Mouse (Mus musculus) intestine, embryonic 16.5 days (tissue): ENCODE data around the gene Fancd2. TPM values are rescaled to one million over a fixed set of nuclear protein-coding genes. Genes with fewer than 3 reads are reported as not detected.

Source experiments
- ATAC-seq: fragments of 200-750 bp; cut with Nextera tagmentation; 2 replicates; pipeline ENCODE4 v1.8.0; 2017; ENCODE audit warnings: moderate TSS enrichment, moderate library complexity
- H3K27ac ChIP-seq: fragments of 300-500 bp; sonication (generic); 2 replicates; pipeline ENCODE4 v1.5.1; 2014; ENCODE audit warnings: mild to moderate bottlenecking, low read length
- H3K27me3 ChIP-seq: fragments of 300-500 bp; sonication (generic); replicated peaks from 2 replicates; pipeline ENCODE4 v1.6.1; 2014; ENCODE audit warnings: low read length, control low read depth, mixed read lengths; ENCODE audit not compliant: control insufficient read depth, insufficient read depth
- H3K36me3 ChIP-seq: fragments of 300-500 bp; sonication (generic); 2 replicates; pipeline ENCODE4 v1.6.1; 2014; ENCODE audit warnings: low read length, control low read depth; ENCODE audit not compliant: control insufficient read depth, insufficient read depth
- H3K4me1 ChIP-seq: fragments of 300-500 bp; sonication (generic); 2 replicates; pipeline ENCODE4 v1.6.1; 2014; ENCODE audit warnings: low read length, control low read depth, mixed read lengths; ENCODE audit not compliant: control insufficient read depth, insufficient read depth
- H3K4me2 ChIP-seq: fragments of 300-500 bp; sonication (generic); 2 replicates; pipeline ENCODE4 v1.6.1; 2014; ENCODE audit warnings: low read depth, low read length, control low read depth
- H3K4me3 ChIP-seq: fragments of 300-500 bp; sonication (generic); 2 replicates; pipeline ENCODE4 v1.5.1; 2014; ENCODE audit warnings: mild to moderate bottlenecking, low read length
- H3K9ac ChIP-seq: fragments of 300-500 bp; sonication (generic); 2 replicates; pipeline ENCODE4 v1.6.1; 2014; ENCODE audit warnings: low read depth, low read length
- H3K9me3 ChIP-seq: fragments of 300-500 bp; sonication (generic); 2 replicates; pipeline ENCODE4 v1.6.1; 2016; ENCODE audit warnings: low read length, control low read depth; ENCODE audit not compliant: control insufficient read depth
- WGBS: fragments of 180-500 bp; shearing (Covaris S2); extraction: QIAGEN DNeasy Blood & Tissue Kit; methylation state at CpG from one replicate; pipeline ENCODE4 v1.1.7; 2014; 5-methylcytosine and 5-hydroxymethylcytosine counted together
- microRNA-seq: library from miRNA; unstranded; fragments of <30 nt; microRNA quantifications from one replicate; pipeline ENCODE4, GENCODE M21; 2016
- polyA plus RNA-seq: library from polyadenylated mRNA; unstranded; fragments of >200 nt; fragmentation: Nextera tagmentation; extraction: Ambion mirVana; gene quantifications from 2 replicates; pipeline ENCODE4 v1.2.1, GENCODE M21; 2015

The Fancd2 gene
- polyA plus RNA-seq, 1 experiment from 2014 or later, result 7.0 TPM

DNA sequence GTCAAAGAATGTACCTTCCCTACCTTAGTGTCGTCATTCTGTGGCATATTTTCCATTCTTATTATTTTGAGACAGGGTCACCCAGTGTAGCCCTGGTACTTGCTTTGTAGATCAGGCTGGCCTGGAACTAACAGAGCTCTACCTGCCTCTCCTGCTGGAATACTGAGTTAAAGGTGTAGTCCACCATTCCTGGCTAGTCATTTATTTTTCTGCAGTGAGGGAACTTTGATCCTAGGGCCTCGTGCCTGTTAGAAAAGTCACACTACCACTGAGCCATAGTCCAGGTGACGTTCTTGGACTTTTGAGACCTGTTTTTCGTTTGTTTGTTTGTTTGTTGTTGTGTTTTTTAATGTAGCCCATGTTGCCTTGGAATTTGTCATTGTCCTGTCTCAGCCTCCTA, 107.7 kb downstream of the Fancd2 start:
- H3K27ac ChIP-seq, result no peak overlapping the region; the same call in 1 of the 2 replicates
- H3K27me3 ChIP-seq, result no peaks in the 10 kb centered on the region
- WGBS, result 64% methylated on average over 4 of the region's 4 CpGs
- peak overlapping the region; percentile 67 for H3K4me2 ChIP-seq
- H3K9me3 ChIP-seq, result no peaks in the 10 kb centered on the region
- peak; percentile 41; the same call in 1 of the 2 replicates for ATAC-seq
- no peaks in the 10 kb centered on the region for H3K36me3 ChIP-seq
- no peaks in the 10 kb centered on the region for H3K4me1 ChIP-seq
- H3K9ac ChIP-seq, result 0 out of 2 replicates have a peak overlapping the region, but pooled peaks have one; percentile 76
- peak overlapping the region; percentile 63 for H3K4me3 ChIP-seq

DNA sequence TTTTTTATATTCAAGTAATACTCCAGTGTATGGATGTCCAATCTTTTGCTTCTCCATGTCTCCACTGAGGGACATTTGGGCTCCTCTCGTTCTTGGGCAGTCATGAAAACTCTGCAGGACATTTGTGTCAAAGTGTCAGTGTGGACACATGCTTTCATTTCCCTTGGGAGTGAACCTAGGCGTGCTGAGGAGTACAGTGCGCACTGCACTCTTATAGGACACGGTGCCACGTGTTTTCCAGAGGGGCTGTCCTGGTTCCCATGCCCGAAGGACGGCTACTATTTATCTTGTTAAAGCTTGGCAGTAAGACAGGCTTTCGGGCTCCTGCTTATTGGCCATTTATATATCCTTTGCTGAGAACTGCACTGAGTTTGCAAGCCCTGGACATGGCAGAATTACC, 111.1 kb downstream of the Fancd2 start:
- no peak overlapping the region for H3K4me3 ChIP-seq
- H3K27me3 ChIP-seq, result no peaks in the 10 kb centered on the region
- no peak overlapping the region for H3K27ac ChIP-seq
- H3K36me3 ChIP-seq, result no peaks in the 10 kb centered on the region
- peaks cover 3% of the 10 kb centered on the region; the same call in 1 of the 2 replicates for H3K4me1 ChIP-seq
- WGBS, result 84% methylated on average over 8 of the region's 8 CpGs
- no peak overlapping the region for H3K9ac ChIP-seq
- no peaks in the 10 kb centered on the region for H3K9me3 ChIP-seq
- ATAC-seq, result no peak
- H3K4me2 ChIP-seq, result no peak overlapping the region

DNA sequence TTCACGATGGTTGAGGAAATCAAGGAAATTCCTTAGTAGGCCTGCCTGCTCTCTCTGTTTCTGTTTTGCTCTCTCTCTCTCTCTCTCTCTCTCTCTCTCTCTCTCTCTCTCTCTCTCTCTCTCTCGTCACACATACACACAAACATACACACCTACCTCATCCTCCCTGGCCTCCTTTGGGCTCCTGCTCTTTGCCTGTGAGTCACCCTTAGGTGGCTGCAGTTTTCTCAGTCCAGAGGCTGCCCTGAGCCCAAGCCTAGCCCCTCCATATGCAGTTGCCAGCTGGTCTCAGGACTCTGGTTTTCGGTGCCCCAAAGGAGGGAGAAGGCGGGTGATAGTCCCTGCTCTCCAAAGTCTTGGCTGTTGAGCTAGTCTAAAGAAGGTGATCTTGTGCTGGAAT, 111.5 kb downstream of the Fancd2 start:
- Histone ChIP-seq H3K4me1 (peaks cover 3% of the 10 kb centered on the region; the same call in 1 of the 2 replicates), H3K27ac (no peak overlapping the region), H3K4me2 (no peak overlapping the region), H3K4me3 (no peak overlapping the region), H3K9ac (no peak overlapping the region), H3K27me3 (no peaks in the 10 kb centered on the region), H3K9me3 (no peaks in the 10 kb centered on the region), H3K36me3 (no peaks in the 10 kb centered on the region; the same call in 1 of the 2 replicates)
- WGBS, result 70% methylated on average over 4 of the region's 4 CpGs
- no peak for ATAC-seq

DNA sequence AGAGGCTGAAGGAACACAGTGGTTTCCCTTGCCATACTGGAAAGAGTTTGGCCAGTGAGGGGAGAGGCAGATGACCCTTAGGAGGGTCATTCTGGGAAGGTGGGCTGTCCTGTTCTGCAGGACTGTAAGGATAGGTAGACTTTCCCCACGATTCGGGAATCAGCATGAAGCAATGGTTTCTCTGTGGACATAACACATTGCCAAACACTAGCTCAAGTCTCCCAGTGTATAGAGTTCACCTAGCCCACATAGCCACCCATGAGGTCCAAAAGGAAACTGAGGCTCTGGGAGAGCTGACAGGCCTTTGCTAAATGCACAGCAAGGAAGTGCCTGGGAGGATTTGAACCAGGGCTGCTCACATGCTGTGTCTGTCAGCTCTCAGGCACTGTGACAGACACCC, 112.5 kb downstream of the Fancd2 start:
- no peak overlapping the region; the same call in 1 of the 2 replicates for H3K27ac ChIP-seq

DNA sequence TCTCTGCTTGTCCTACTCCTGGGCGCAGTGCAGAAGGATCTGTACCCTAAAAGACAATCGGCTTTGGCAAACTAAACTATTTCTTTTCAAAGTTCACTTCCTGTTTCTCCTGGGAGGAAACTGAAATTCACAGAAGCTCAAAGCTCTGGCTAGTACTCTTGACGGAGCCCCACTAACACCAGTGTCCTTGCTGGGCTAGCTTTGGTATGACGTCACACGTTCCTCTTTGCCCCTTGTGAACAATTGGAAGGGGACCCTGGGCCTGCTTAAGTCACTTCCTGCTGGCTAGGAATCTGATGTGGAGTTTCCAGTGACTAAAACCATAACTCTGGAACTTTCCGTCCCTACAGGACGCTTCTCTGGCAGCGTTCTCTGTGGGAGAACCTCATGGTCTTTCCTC, 113.3 kb downstream of the Fancd2 start:
- Histone ChIP-seq H3K36me3 (no peaks in the 10 kb centered on the region; the same call in 1 of the 2 replicates), H3K4me2 (no peak overlapping the region), H3K4me1 (peaks cover 3% of the 10 kb centered on the region; the same call in 1 of the 2 replicates), H3K4me3 (no peak overlapping the region), H3K9ac (no peak overlapping the region), H3K27ac (peak overlapping the region; percentile 6), H3K9me3 (no peaks in the 10 kb centered on the region), H3K27me3 (no peaks in the 10 kb centered on the region)
- ATAC-seq, result no peak
- 69% methylated on average over 8 of the region's 8 CpGs for whole genome bisulfite sequencing

More for the DNA sequence above, 112.5 kb downstream of the Fancd2 start:
- Histone ChIP-seq H3K36me3 (no peaks in the 10 kb centered on the region; the same call in 1 of the 2 replicates), H3K27me3 (no peaks in the 10 kb centered on the region), H3K4me1 (peaks cover 3% of the 10 kb centered on the region; the same call in 1 of the 2 replicates), H3K9me3 (no peaks in the 10 kb centered on the region), H3K9ac (no peak overlapping the region), H3K4me3 (no peak overlapping the region), H3K4me2 (no peak overlapping the region)
- 86% methylated on average over 2 of the region's 2 CpGs for WGBS
- ATAC-seq, result no peak

Small RNAs within 50 kb of the gene (microRNA-seq; reads per million reads assigned to microRNA genes)
- not detected for gene Gm23365

Other genes with a start within 250 kb of the Fancd2 start
- 0.02 TPM in 1 of 2 replicates, not detected in the other for gene Cpne9, start 249.4 kb upstream of the Fancd2 start, polyA plus RNA-seq
- gene Brpf1, start 224.5 kb upstream of the Fancd2 start, polyA plus RNA-seq, result 11.6 and 13.4 TPM in 2 replicates
- 10.7 and 10.9 TPM in 2 replicates for gene Ogg1, start 204.7 kb upstream of the Fancd2 start, polyA plus RNA-seq
- gene Camk1, start 187.7 kb upstream of the Fancd2 start, polyA plus RNA-seq, result 66.4 and 66.8 TPM in 2 replicates
- 44.4 and 45.1 TPM in 2 replicates for gene Tada3, start 153.8 kb upstream of the Fancd2 start, polyA plus RNA-seq
- 449 and 456 TPM in 2 replicates for gene Arpc4, start 153.6 kb upstream of the Fancd2 start, polyA plus RNA-seq
- gene Ttll3, start 142.4 kb upstream of the Fancd2 start, polyA plus RNA-seq, result 3.0 and 3.3 TPM in 2 replicates
- 32.4 and 35.5 TPM in 2 replicates for gene Rpusd3, start 112.3 kb upstream of the Fancd2 start, polyA plus RNA-seq
- 24.4 and 35.0 TPM in 2 replicates for gene Cidec, start 95.9 kb upstream of the Fancd2 start, polyA plus RNA-seq
- gene Jagn1, start 89.1 kb upstream of the Fancd2 start, polyA plus RNA-seq, result 82.6 and 89.7 TPM in 2 replicates
- 7.7 and 9.5 TPM in 2 replicates for gene Il17re, start 73.2 kb upstream of the Fancd2 start, polyA plus RNA-seq
- 34.6 and 38.0 TPM in 2 replicates for gene Il17rc, start 60.3 kb upstream of the Fancd2 start, polyA plus RNA-seq
- gene Creld1, start 48.4 kb upstream of the Fancd2 start, polyA plus RNA-seq, result 20.6 and 22.9 TPM in 2 replicates
- gene Prrt3, start 29.8 kb upstream of the Fancd2 start, polyA plus RNA-seq, result 0.22 and 0.42 TPM in 2 replicates
- gene Emc3, start within 50 bp of the Fancd2 start, polyA plus RNA-seq, result 93.1 and 94.5 TPM in 2 replicates
- gene Fancd2os, start 69.0 kb downstream of the Fancd2 start, polyA plus RNA-seq, result 0.20 TPM in 1 of 2 replicates, not detected in the other
- 185 and 199 TPM in 2 replicates for gene Brk1, start 73.1 kb downstream of the Fancd2 start, polyA plus RNA-seq
- 27.5 and 30.5 TPM in 2 replicates for gene Vhl, start 92.3 kb downstream of the Fancd2 start, polyA plus RNA-seq
- 15.4 and 19.8 TPM in 2 replicates for gene Irak2, start 106.8 kb downstream of the Fancd2 start, polyA plus RNA-seq
- gene Tatdn2, start 165.4 kb downstream of the Fancd2 start, polyA plus RNA-seq, result 0.60 and 0.65 TPM in 2 replicates
- 169 and 177 TPM in 2 replicates for gene Ghrl, start 188.2 kb downstream of the Fancd2 start, polyA plus RNA-seq
- gene Sec13, start 209.1 kb downstream of the Fancd2 start, polyA plus RNA-seq, result 307 and 317 TPM in 2 replicates